Mouse (Mus musculus): ENCODE data around the gene Pawr. TPM values are rescaled to one million over a fixed set of nuclear protein-coding genes. Genes with fewer than 3 reads are reported as not detected.

Pawr gene
- 0.62 and 0.90 TPM in 2 replicates for polyA plus RNA-seq (2015; fragmentation: Nextera tagmentation; extraction: Ambion mirVana)

GRCm38 (mm10) chr10:108331784-108332561, at the start of gene Pawr:
Gene Pawr (plus strand): TSS chr10:108332121.

Small RNAs within 50 kb of the gene (microRNA-seq; reads per million reads assigned to microRNA genes)
- 0 reads per million in 2 experiments for gene Gm25591

Other genes starting within 250 kb of the Pawr start
- gene Ppp1r12a, start 169.9 kb upstream of the Pawr start, polyA plus RNA-seq (2015; fragmentation: Nextera tagmentation; extraction: Ambion mirVana): 43.0 and 47.7 TPM in 2 replicates

Data from skeletal muscle tissue, postnatal 0 days (tissue).